Mouse (Mus musculus): ENCODE measurements at regions not wholly inside any gene's neighbourhood (a gene's known extent, or its start where the extent isn't known, plus 50 kb on each side); places are given as distances from the start of the nearest gene placed in this dataset.

DNA sequence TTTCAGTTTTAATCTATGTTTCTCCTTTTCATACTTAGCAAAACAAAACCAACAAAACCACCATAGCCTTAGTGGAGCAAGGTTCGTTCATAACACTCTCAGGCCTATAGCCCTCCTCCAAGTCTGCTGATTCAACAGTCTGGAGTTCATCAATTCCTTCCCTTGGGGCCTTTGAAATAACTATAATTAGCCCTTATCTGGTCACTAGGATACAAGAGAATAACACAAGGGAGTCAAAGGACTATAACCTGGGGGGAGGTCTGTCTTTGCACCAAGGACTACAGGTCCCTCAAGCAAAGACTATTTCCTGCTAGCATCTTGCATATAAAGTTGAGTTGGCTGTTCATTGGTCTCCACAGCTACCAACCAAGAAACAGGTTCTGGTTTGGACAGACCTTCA, 129.5 kb upstream of the Hes1 start:
- TF ChIP-seq CTCF (IDR thresholded peaks at IDR 0.05; ENCODE audit: insufficient read depth, low read depth, low read length), result no peak
- TF ChIP-seq POLR2A (IDR thresholded peaks at IDR 0.05; ENCODE audit: insufficient read depth, low read depth, low read length), result no peak
- Histone ChIP-seq H3K27ac (ENCODE audit: insufficient read depth, low read depth, low read length) (no peak overlapping the region), H3K4me3 (ENCODE audit: insufficient read depth, low read depth, low read length) (no peak overlapping the region), H3K4me1 (ENCODE audit: control insufficient read depth, insufficient read depth, low read length) (no peaks in the 10 kb centered on the region)
- 90% methylated on average over 1 of the region's 1 CpGs for WGBS

DNA sequence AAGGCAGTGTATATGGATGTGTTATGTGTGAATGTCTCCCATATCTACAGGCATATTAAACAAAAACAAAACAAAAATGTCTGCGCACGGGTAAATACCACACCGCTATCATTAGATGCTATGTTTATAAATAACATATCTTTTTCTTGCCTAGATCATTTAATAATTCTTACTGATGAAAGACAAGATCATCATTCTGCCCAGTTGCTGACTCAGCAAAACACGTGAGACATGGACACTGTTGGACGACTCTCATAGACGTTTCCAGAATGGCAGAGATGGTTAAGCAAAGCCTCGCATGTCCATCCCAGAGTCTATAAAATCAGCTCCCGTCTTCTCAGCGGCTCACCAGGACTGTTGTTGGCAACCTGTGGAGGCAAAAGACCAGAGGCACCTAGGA, 125.5 kb upstream of the Hes1 start:
- 98% methylated on average over 9 of the region's 9 CpGs for WGBS

DNA sequence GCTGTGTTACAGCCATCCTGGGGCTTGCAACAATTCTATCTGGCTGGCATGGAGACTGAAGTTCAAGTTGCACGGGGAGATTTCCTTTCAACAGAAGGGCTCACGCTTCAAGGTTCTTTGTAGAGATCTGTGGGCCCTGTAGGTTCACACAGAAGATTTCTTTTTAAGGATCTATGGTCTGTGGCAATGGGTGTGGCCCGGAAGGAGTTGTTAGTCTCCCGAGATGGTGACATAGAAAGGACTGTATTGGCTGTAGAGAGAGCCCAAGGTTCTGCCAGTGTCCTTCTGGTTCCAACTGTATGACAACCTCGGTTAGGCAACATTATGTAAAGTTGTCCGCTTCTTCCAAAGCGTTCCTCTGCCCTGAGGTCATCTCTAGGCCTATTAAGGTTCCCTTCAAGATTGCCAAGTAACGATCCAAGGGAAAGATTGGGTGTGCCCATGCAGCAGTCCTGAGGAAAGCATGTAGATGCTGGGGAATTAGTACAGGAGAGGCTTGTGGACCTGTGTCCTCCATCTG, 124.8 kb upstream of the Hes1 start:
- Histone ChIP-seq H3K4me1 (ENCODE audit: control insufficient read depth, insufficient read depth, low read length) (no peaks in the 10 kb centered on the region), H3K27ac (ENCODE audit: insufficient read depth, low read depth, low read length) (no peak overlapping the region), H3K4me3 (ENCODE audit: insufficient read depth, low read depth, low read length) (no peak overlapping the region)
- WGBS, result 97% methylated on average over 8 of the region's 8 CpGs
- no peak for TF ChIP-seq CTCF (IDR thresholded peaks at IDR 0.05; ENCODE audit: insufficient read depth, low read depth, low read length)
- TF ChIP-seq POLR2A (IDR thresholded peaks at IDR 0.05; ENCODE audit: insufficient read depth, low read depth, low read length), result no peak

More for the DNA sequence above, 125.5 kb upstream of the Hes1 start:
- no peak overlapping the region for H3K4me3 ChIP-seq (ENCODE audit: insufficient read depth, low read depth, low read length)
- H3K27ac ChIP-seq (ENCODE audit: insufficient read depth, low read depth, low read length), result no peak overlapping the region
- no peaks in the 10 kb centered on the region for H3K4me1 ChIP-seq (ENCODE audit: control insufficient read depth, insufficient read depth, low read length)
- TF ChIP-seq CTCF (IDR thresholded peaks at IDR 0.05; ENCODE audit: insufficient read depth, low read depth, low read length) (no peak), POLR2A (IDR thresholded peaks at IDR 0.05; ENCODE audit: insufficient read depth, low read depth, low read length) (no peak)

DNA sequence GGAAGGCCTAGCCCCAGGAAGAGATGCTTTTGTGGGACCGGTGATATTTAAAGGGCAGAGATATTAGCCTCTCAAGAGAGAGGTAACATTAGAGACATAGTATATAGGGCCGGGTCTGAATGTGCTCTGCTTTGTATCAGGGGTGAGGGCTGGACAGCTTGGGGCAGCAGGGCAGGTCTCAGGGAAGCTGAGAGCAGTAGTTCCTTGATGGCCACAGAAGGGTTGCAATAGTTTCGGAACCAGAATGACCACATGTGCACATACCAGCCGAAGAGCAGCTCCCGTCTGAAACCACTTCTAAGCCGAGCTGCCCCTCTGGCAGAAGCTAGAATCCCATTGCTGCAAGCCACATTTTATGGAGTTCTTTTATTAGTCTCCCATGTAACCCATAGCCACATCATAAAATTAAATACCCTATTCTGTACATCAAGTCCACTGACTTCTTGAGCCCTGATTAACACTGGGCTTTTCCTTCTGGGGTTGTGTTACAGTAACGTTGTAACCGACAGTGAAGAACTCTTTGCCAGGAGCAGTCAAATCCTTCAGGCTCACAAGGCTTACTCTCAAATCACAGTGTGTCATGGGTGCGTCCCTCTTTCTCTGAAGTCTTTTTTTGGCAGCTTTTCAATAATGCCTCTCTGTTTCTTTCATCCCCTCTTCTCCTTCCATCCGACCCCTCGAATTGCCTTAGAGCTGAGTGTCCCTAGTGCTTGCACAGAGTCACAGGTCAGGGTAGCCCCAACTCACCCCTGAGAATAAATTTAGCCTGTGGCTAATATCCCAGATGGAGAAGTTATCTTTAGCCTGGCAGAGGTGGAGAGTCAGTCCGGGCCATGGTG, 124.1 kb upstream of the Hes1 start:
- Histone ChIP-seq H3K4me1 (ENCODE audit: control insufficient read depth, insufficient read depth, low read length) (no peaks in the 10 kb centered on the region), H3K4me3 (ENCODE audit: insufficient read depth, low read depth, low read length) (no peak overlapping the region), H3K27ac (ENCODE audit: insufficient read depth, low read depth, low read length) (no peak overlapping the region)
- 83% methylated on average over 12 of the region's 12 CpGs for WGBS
- no peak for TF ChIP-seq CTCF (IDR thresholded peaks at IDR 0.05; ENCODE audit: insufficient read depth, low read depth, low read length)
- no peak for TF ChIP-seq POLR2A (IDR thresholded peaks at IDR 0.05; ENCODE audit: insufficient read depth, low read depth, low read length)

DNA sequence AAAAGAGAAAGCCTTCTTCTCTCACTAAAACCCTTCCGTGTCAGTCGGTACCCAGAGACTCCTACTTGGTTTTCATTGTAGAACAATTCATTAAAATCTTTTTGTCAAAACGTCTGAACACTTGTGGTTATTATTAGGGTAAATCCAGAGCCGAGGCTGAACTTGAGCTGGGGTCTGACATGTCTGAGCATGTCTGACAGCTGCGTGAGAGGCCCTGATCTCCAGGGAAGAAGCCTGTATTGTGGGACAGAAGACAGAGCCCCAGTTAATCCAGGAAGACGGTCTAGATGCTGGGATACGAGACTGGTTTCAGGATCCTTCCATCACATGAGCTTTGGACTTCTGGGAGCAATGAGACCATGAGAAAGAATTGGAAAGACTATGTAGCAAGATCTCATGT, 122.1 kb upstream of the Hes1 start:
- peaks cover 9% of the 10 kb centered on the region for H3K4me1 ChIP-seq (ENCODE audit: control insufficient read depth, insufficient read depth, low read length)
- TF ChIP-seq CTCF (IDR thresholded peaks at IDR 0.05; ENCODE audit: insufficient read depth, low read depth, low read length) (no peak), POLR2A (IDR thresholded peaks at IDR 0.05; ENCODE audit: insufficient read depth, low read depth, low read length) (no peak)
- 88% methylated on average over 7 of the region's 7 CpGs for WGBS
- H3K27ac ChIP-seq (ENCODE audit: insufficient read depth, low read depth, low read length), result no peak overlapping the region
- no peak overlapping the region for H3K4me3 ChIP-seq (ENCODE audit: insufficient read depth, low read depth, low read length)

DNA sequence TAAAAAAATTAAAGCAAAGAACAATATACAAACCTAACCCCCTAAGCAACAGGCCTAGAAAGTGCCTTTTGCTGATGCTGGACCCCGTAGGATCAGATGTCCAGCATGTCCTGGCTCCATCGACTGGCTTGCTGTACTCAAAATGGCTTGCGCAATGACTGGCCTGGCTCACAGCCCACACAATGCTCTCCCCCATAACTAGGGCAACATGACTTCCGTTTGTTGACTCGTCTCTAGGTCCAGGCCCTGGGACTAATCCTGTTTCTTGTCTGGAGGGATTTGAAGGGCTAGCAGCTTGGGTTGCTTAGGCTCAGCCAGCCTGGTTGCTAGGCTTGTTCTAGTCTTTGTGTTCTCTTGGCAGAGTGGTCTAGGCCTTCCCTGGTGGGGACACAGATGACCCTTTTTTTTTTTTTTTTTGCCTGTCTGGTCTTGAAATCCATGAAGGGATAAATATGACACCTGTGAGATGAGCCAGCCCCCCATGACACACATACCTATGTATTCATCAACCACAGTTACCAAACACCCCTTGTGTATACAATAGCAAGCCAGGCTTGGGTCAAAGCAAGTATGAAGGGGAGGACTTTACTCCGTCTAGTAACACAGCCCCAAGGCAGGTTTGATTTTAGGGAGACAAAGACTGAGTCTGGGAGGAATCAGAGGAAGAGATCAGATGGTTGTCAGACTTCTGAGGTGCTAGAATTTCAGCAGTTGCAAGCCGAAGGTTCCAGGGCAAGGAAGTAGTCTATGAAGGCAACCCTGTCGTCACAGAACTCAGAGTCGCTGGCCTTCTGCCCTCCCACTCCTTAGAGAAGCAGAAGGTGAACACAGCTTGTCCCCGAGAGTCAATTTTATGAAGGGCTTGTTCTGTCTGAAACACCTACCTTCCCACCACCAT, 120.0 kb upstream of the Hes1 start:
- Histone ChIP-seq H3K4me1 (ENCODE audit: control insufficient read depth, insufficient read depth, low read length) (peaks cover 9% of the 10 kb centered on the region), H3K4me3 (ENCODE audit: insufficient read depth, low read depth, low read length) (no peak overlapping the region), H3K27ac (ENCODE audit: insufficient read depth, low read depth, low read length) (no peak overlapping the region)
- TF ChIP-seq POLR2A (IDR thresholded peaks at IDR 0.05; ENCODE audit: insufficient read depth, low read depth, low read length) (no peak), CTCF (IDR thresholded peaks at IDR 0.05; ENCODE audit: insufficient read depth, low read depth, low read length) (no peak)
- 93% methylated on average over 10 of the region's 10 CpGs for WGBS

DNA sequence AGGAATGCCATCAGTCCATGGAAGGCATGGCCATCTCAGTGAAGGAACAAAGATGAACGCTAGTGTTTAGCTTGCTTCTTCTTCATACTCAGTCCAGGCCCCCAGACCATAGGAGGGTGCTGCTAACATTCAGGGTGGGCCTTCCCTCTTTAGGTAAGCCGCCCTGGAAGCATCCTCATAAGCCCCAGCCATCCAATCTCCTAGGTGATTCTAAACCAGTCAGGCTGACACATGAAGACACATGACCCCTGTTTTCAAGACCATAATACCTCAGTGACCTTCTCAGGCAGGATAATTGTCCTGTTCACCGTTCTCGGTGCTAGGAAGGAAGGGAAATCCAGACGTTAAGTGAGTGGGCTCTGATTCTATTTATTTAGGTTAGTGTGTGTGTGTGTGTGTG, 119.2 kb upstream of the Hes1 start:
- Histone ChIP-seq H3K4me3 (ENCODE audit: insufficient read depth, low read depth, low read length) (no peak overlapping the region), H3K27ac (ENCODE audit: insufficient read depth, low read depth, low read length) (no peak overlapping the region), H3K4me1 (ENCODE audit: control insufficient read depth, insufficient read depth, low read length) (peaks cover 9% of the 10 kb centered on the region)
- 87% methylated on average over 5 of the region's 5 CpGs for WGBS
- TF ChIP-seq CTCF (IDR thresholded peaks at IDR 0.05; ENCODE audit: insufficient read depth, low read depth, low read length), result no peak
- no peak for TF ChIP-seq POLR2A (IDR thresholded peaks at IDR 0.05; ENCODE audit: insufficient read depth, low read depth, low read length)

DNA sequence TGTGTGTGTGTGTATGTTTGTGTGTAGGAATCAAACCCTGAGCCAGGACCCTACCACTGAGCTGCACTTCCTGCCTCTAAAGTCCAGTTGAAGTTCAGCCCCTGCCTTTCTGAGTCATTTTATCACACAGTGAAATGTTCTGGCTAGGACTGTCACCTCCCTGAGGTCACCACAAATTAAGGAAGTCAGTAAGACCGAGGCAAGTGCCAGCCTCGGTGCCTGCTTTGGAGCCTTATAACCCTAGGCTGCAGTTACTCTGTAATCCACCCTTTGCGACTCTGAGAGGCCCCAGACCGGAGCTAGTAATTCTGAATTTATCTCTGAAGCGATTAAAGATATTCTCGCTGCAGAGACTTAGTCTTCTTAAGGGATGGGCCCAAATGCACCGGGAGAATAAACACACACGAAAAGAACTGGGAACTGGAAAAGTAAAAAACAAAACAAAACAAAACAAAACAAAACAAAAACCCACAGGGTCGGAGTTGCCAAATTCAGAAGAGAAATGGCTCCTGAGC, 118.8 kb upstream of the Hes1 start:
- H3K4me1 ChIP-seq (ENCODE audit: control insufficient read depth, insufficient read depth, low read length), result peaks cover 9% of the 10 kb centered on the region
- 23% methylated on average over 9 of the region's 9 CpGs for WGBS

More for the DNA sequence above, 118.8 kb upstream of the Hes1 start:
- TF ChIP-seq POLR2A (IDR thresholded peaks at IDR 0.05; ENCODE audit: insufficient read depth, low read depth, low read length) (no peak), CTCF (IDR thresholded peaks at IDR 0.05; ENCODE audit: insufficient read depth, low read depth, low read length) (no peak)
- Histone ChIP-seq H3K4me3 (ENCODE audit: insufficient read depth, low read depth, low read length) (peak overlapping the region; percentile 46), H3K27ac (ENCODE audit: insufficient read depth, low read depth, low read length) (no peak overlapping the region)
